Mouse (Mus musculus) testis, adult 2 months (tissue): Measurements from ENCODE around the gene Sgo2a.

Source experiments
- CTCF ChIP-seq: fragments of 200-500 bp; IDR thresholded peaks from 2 replicates; pipeline ENCODE4 v1.5.1; 2012; ENCODE audit warnings: low read depth, mild to moderate bottlenecking, inconsistent platforms, low read length, moderate library complexity; ENCODE audit not compliant: control insufficient read depth, insufficient read depth, insufficient replicate concordance
- POLR2A ChIP-seq: fragments of 200-500 bp; IDR thresholded peaks from 2 replicates; pipeline ENCODE4 v1.6.1; 2012; ENCODE audit warnings: low read depth, mild to moderate bottlenecking, inconsistent platforms, low read length, moderate library complexity; ENCODE audit not compliant: control insufficient read depth

GRCm38 (mm10) chr1:57989052-57989600 lies 6.6 kb upstream of the Sgo2a start:
- no peak for TF ChIP-seq CTCF
- TF ChIP-seq POLR2A = no peak
